Mouse (Mus musculus) urinary bladder, postnatal 36 days (tissue): Measurements from ENCODE around the gene Asns.

Experiments
- DNase-seq, 2 experiments: peaks; one replicate each; pipeline ENCODE4 v3.0.0; 2022; ENCODE audit warnings: low spot score in 2 of 2, mixed read lengths in 1 of 2

The Asns gene

DNA sequence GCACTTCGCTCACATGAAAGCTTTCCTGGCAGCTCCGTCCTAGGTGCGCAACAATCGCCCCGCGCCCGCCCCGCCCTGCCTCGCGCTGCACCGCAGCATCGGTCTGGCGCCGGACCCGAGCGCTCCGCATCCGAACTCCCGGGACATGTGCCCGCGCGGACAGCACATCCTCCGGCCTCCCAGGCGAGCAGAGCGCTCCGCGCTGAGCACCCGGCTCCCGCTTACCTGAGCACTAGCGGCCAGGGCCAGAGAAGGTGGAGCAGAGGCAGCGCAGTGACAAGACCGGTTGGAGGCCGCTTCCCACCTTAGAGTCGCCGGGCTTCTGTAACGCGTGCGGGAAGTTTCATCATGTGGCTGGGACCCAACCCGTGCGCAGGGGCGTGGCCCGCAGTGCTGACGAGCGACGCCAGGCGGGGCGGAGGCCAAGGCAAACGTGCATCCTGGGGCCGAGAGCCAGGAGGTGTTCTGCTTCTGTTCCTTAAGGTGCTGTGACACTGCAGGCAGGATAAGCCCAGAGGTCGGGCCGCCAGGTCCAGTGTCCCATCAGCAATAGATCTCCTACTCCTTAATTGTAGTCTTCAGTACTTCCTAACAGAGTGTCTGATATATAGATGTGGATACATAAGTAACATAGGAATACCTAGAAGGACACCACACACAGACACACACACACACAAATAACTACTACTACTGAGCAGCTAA is at the start of gene Asns:
TSS of gene Asns (minus strand) at position 371 of the 702 bp plus-strand sequence.
- peak; percentile 73 to 81 for DNase-seq

DNA sequence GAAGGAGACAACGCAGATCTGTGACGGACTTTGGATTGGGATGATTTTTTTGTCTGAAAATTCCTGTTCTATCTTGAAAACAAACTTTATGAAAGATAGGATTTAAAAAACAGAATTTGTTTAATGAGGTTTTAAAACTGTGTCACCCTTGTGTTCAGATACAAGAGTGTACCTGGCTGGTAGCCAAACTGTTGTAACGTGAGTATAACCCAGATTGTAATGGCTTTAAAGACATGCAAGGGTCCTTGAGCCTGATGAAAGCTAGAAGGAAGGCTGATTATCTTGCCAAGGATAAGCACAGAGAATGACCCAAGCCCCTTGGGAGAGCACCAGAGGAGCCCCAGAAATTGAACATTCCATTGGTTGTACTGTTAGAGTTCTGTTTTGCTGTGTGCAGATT is 48.7 kb upstream of the Asns start:
- DNase-seq, result no peak

DNA sequence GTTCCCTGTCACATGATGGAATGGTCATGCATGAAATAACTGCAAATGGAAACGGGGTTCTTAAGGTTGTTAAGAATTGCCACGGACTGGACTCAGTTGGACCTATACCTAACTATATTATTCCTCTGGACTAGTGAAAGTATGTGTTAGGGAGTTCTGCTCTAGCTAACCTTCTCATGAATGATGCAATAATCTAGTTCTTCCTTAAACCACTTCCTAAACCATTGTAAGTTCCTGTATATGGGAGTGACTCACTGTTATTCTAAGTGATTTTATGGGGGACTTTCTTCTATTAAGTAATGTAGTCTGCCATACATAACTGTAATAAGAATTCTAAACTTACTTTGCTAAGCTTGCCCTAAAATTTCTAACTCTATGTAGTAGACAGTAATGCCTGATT is 44.8 kb upstream of the Asns start:
- DNase-seq, result no peak

DNA sequence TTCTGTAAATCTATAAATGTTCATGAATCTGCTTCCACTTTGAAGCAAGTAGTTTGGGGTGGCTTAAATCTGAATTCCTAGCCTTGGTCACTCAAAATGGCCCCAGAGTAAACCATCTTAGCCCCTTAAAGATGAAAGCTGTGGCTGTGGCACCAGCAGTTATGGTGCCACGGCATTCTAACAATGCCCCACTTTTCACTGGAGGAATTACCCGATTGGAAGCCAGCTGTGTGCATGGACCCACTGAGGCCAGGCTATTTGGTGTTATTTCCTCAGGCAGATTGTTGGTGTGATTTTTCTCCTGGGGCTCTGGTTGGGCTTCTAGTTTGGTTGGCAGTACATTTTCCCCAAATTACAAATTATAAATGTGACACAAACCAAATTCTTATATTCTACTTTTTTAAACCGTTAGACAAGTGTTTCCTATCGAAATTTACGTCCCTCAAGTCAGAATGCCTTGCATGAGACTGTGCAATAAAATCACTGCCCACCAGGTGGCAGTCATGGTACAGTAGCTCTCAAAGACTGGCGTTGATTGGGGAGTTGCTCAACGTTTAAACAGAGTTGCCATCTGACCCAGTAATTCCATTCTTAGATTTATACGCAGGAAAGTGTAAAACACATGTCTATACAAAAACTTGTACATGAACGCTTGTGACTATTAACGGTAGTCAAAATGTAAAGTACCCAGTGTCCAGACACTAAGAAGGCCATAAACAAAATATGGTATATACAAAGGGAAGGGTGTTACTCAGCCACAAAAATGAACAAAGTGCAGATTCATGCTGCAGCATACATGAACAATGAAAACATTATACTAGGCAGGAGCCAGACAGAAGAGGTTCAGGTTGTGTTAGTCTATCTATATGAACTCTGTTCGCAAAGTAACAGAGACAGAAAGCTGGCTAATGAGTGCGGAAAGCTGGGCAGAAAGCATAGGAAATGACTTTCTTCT is 40.0 kb upstream of the Asns start:
- DNase-seq, result peak; percentile 82 to 89

DNA sequence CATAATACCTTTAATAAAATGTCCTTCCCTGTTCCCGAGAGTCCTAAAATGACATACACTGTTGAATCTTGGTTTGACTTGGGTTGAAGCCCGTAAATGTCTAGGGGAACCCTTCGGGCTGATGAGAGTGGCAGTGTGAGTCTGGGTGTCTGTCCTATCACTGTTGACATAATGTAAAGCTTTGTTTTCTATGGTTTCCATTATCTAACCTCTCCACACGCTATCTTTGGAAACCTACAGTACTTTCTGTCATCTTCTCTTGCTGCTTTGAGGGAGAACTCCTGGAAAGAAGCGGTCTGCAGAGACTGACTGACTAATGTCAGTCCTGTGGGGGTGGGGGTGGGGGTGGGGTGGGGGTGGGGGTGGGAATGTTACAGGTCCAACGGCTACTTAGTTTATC is 39.0 kb upstream of the Asns start:
- no peak for DNase-seq

GRCm38 (mm10) chr6:7729128-7729527 is 36.1 kb upstream of the Asns start:
- no peak for DNase-seq

DNA sequence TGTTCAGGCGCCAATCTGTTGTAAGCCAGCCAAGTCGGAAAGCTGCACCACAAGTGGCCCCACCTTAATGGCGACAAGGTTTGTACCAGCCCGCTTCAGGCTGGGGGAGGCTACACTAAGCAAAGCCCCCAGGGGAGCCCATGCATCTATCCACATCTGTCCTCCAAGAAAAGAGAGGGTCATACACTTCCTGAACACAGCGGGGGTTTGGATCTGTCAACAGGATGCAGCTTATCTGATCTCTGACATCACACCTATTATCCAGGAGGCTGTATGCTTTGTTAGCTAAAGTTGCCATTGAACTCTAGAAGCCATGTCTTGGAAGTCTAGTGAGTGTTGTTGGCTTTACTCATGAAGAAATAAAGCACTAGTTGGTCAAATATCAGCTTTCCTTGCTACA is 35.2 kb upstream of the Asns start:
- DNase-seq, result no peak

- no peak for DNase-seq
Observed at GRCm38 (mm10) chr6:7716236-7716635, 23.2 kb upstream of the Asns start.

DNA sequence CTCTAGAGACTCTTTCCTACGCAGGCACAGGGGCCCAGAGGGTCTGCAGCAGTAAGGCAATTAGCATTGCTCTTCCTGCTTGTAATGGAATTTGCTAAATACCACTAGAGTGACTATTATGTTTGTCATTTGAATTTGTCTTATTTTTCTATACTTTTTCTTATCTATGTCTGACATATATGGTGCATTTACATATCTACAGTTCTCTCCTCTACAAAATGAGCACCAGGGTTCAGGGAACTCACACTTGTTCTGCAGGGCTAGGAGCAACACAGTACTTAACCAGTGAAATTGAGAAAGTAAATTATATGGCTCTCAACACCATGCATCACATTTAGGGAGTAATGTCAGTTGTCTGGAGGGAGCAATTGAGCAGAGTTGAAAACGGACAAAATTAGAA is 21.2 kb upstream of the Asns start:
- DNase-seq, result no peak

DNA sequence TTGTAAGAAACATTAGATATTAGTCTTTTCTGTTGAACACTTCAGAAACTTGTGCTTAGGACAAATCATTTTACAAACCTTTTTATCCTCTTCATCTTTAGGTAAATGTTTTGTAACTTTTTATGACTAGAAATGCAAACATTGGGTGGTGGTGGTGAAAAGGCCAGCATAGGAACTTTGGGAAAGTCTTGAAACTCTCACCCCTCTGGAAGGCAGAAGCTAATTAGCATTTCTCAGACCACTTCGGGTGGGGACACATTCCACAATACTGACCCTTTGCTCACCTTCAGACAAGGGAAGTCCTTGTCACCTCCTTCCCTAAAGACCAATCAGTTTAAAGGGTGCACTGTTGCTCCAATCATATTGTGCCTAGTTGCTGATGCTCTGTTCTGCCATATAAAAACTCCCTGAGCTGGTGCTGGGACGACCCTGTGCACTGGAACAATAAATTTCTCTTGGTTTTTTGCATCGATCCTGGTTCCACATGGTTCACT is 18.8 kb upstream of the Asns start:
- DNase-seq, result no peak

- DNase-seq, result no peak
Observed at GRCm38 (mm10) chr6:7708246-7708645, 15.2 kb upstream of the Asns start.

GRCm38 (mm10) chr6:7706796-7707195 is 13.7 kb upstream of the Asns start:
- DNase-seq, result no peak

DNA sequence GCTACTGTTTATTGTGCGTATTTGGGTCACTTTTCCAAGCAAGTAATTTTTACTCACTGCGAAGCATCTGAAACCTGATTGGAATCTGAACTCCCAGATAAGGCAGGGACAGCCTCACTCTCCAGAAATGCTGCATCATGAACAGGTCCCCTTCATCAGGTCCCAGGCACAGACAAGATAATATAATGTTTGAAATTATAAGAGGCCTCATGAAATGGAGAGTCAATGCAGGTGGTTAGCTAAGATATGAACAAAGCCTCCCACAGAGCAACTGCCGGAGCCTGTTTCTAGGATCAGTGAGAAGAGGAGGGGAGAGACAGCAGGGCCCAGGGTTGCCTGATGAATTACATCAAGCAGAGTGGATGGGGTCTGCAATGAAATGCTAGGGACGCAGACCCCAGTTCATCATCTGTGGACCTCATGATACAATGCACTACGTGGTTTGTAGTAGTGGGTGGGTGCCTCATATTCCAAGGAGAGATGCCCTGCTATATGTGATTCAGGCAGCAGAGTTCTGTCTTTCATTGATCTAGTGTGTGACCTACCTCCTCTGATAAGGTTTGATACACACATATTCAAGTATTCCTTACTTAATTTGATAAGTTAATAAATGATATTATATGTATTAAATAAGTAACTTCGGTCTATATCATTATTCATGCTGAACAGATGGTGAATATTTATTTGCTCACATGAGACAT is 5.1 kb upstream of the Asns start:
- DNase-seq, result no peak

GRCm38 (mm10) chr6:7697077-7697643 is 4.1 kb upstream of the Asns start:
- DNase-seq, result no peak

GRCm38 (mm10) chr6:7696641-7697040 is 3.6 kb upstream of the Asns start:
- no peak for DNase-seq

DNA sequence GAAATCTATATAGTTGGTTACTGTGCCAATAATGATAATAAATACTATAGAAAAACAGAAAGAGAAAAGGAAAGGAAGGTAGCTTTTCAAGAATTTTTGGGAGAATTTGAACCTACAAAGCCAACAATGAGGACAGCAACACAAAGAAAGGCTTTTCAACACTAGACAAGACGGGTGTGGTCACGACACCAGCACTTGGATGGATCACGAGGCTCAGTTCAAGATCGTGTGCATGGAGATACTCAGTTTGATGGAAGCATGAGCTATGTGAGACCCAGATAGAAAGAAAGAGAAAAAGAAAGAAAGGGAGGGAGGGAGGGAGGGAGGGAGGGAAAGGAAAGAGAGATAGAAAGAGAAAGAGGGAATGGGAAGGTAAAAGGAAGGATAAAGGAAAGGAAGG is 2.8 kb upstream of the Asns start:
- DNase-seq, result no peak

DNA sequence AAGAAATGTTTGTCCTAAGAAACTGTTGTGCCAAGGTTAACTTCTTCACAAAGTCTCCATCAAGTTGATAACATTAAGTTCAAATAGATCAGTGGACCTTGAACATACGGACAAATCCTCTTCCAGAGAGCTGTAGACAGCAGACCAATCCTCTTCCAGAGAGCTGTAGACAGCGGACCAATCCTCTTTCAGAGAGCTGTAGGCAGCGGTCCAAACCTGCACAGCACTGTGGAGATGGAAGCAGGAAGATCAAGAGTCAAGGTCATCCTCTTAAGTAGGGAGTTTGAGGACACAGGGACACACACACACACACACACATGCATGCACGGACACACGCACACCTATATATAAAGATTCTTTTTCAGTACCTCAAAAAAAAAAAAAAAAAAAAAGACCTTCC is 612 bp upstream of the Asns start:
- no peak for DNase-seq

DNA sequence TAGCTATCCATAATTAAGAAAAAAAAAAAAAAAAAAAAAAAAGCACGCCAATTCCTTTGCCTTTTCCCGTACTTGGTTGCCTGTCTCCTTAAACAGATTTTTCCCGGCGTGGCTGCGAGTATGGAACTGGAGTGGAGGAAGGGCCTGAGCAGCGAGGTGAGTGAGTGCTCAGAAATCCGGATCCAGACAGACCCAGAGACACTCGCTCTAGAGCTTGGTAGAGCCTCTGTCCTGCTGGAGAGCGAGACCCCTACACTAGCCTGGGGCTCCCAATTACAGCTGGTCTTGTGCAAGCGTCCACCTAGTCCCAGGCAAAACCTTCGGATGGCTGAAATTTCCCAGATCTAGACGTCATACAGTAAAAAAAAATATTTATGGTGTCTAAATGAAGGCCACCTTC is 603 bp downstream of the Asns start:
- no peak for DNase-seq

GRCm38 (mm10) chr6:7692037-7692436 is 1.0 kb downstream of the Asns start:
- no peak for DNase-seq

DNA sequence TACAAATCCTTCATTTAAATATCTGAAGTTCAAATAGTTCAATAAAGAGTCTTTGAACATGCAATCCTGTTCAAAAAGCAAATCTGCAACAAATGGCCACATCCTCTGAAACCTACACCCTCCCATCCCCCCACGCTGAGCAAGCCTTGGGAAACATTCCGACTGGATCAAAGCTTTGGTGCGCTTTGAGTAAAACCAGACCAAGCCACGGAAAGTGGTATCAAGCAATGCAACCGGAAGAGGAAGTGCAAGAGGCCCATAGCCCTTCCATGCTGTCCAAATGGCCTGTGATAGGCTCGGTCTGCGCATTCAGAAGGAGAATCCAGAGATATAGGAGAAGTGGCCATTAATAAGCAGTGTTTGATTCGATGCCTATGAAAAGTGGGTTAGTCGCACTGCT is 2.6 kb downstream of the Asns start:
- DNase-seq, result no peak

- peak in 1 of 2 experiments; percentile 16 for DNase-seq
Observed at GRCm38 (mm10) chr6:7689180-7689579, 3.9 kb downstream of the Asns start.

- no peak for DNase-seq
Observed at GRCm38 (mm10) chr6:7686047-7686446, 7.0 kb downstream of the Asns start.
